In genomic region chr14:118226471-118227155, GRCm38 (mm10) we compare ENCODE assay signal across 11 mouse cellular contexts. TPM values are rescaled to one million over a fixed set of nuclear protein-coding genes. Genes with fewer than 3 reads are reported as not detected.
A peak's percentile ranks its signal among the peaks of the same experiment; 100 is the strongest.
DNase-seq lines count a peak whose midpoint lies in the region; ATAC-seq and TF ChIP-seq lines count a peak whose summit lies in the region.
"Had no signal": no experiment of that assay in that cellular context is flagged by ENCODE, and none has a peak within 500 bp of the region (broad histone marks: within the 10 kb centered on the region; RNA-seq: fewer than 3 reads in every experiment).

No protein-coding gene starts in this region.

- H3K4me1 ChIP-seq in intestine, postnatal 0 days (replicated peaks; ENCODE audit: control insufficient read depth, insufficient read depth, low read length): no peaks in the 10 kb centered on the region
- peaks cover 3% of the 10 kb centered on the region; the same call in 1 of the 2 replicates for H3K4me1 ChIP-seq in intestine, embryonic 16.5 days (ENCODE audit: control insufficient read depth, insufficient read depth, low read length)
- peaks cover 77% of the 10 kb centered on the region for H3K4me1 ChIP-seq in forebrain, embryonic 10.5 days
- H3K4me1 ChIP-seq in limb, embryonic 10.5 days: peaks cover 35% of the 10 kb centered on the region
- no peaks in the 10 kb centered on the region for H3K4me1 ChIP-seq in stomach, embryonic 14.5 days (ENCODE audit: control insufficient read depth, insufficient read depth, low read length)

- no peak overlapping the region for H3K27ac ChIP-seq in intestine, postnatal 0 days (ENCODE audit: low read depth, low read length)
- no peak overlapping the region for H3K27ac ChIP-seq in intestine, embryonic 16.5 days (ENCODE audit: low read length)
- peak overlapping the region; percentile 78 for H3K27ac ChIP-seq in forebrain, embryonic 10.5 days
- no peak overlapping the region for H3K27ac ChIP-seq in limb, embryonic 10.5 days
- H3K27ac ChIP-seq in stomach, embryonic 14.5 days (ENCODE audit: low read length): no peak overlapping the region
- H3K27ac ChIP-seq: lung, embryonic 15.5 days had no signal

- H3K36me3 ChIP-seq in intestine, postnatal 0 days (ENCODE audit: control insufficient read depth, insufficient read depth): no peaks in the 10 kb centered on the region
- H3K36me3 ChIP-seq in intestine, embryonic 16.5 days (ENCODE audit: control insufficient read depth, insufficient read depth, low read length): no peaks in the 10 kb centered on the region
- H3K36me3 ChIP-seq in forebrain, embryonic 10.5 days (replicated peaks): no peaks in the 10 kb centered on the region
- no peaks in the 10 kb centered on the region for H3K36me3 ChIP-seq in limb, embryonic 10.5 days
- H3K36me3 ChIP-seq in stomach, embryonic 14.5 days (ENCODE audit: control insufficient read depth, insufficient read depth, low read length): no peaks in the 10 kb centered on the region
- H3K36me3 ChIP-seq: lung, embryonic 15.5 days had no signal

- no peak for ATAC-seq in intestine, postnatal 0 days
- ATAC-seq in intestine, embryonic 16.5 days: no peak; the same call in 1 of the 2 replicates
- ATAC-seq in stomach, embryonic 14.5 days (ENCODE audit: insufficient number of reproducible peaks, insufficient read depth, low FRiP score, low read depth): no peak
- ATAC-seq: inflammation-experienced regulatory T-cells, adult 6 months had no signal

- TF ChIP-seq CTCF in intestine, postnatal 0 days (IDR thresholded peaks at IDR 0.05; ENCODE audit: low read depth): no peak

- peak; percentile 65 for DNase-seq in forebrain, embryonic 10.5 days (ENCODE audit: extremely low spot score, low spot score)
- DNase-seq in limb, embryonic 10.5 days (ENCODE audit: low spot score): peak; percentile 53
- DNase-seq in thymus, postnatal 36 days: no peak
- DNase-seq in urinary bladder, adult 18-20 months (ENCODE audit: low spot score in 2 of 2): no peak
- DNase-seq in gastrocnemius, adult 8-10 months (ENCODE audit: low spot score in 2 of 2): no peak
- DNase-seq: cerebellum, adult 11 months had no signal

- H3K27me3 ChIP-seq in intestine, postnatal 0 days (replicated peaks; ENCODE audit: control insufficient read depth, insufficient read depth, low read length): peaks cover 90% of the 10 kb centered on the region
- H3K27me3 ChIP-seq in intestine, embryonic 16.5 days (replicated peaks; ENCODE audit: control insufficient read depth, insufficient read depth, low read length): peaks cover 71% of the 10 kb centered on the region
- peaks cover 100% of the 10 kb centered on the region for H3K27me3 ChIP-seq in forebrain, embryonic 10.5 days (ENCODE audit: poor library complexity, severe bottlenecking)
- peaks cover 100% of the 10 kb centered on the region for H3K27me3 ChIP-seq in limb, embryonic 10.5 days (ENCODE audit: low read depth, poor library complexity, severe bottlenecking)
- peaks cover 48% of the 10 kb centered on the region for H3K27me3 ChIP-seq in stomach, embryonic 14.5 days (ENCODE audit: control insufficient read depth, insufficient read depth, low read length)

- H3K4me3 ChIP-seq in intestine, postnatal 0 days (ENCODE audit: low read depth, low read length): 0 out of 2 replicates have a peak overlapping the region, but pooled peaks have one; percentile 11
- no peak overlapping the region; the same call in 1 of the 2 replicates for H3K4me3 ChIP-seq in intestine, embryonic 16.5 days (ENCODE audit: low read length)
- H3K4me3 ChIP-seq in forebrain, embryonic 10.5 days: peak overlapping the region; percentile 45
- H3K4me3 ChIP-seq in limb, embryonic 10.5 days: no peak overlapping the region
- no peak overlapping the region for H3K4me3 ChIP-seq in stomach, embryonic 14.5 days (ENCODE audit: low read depth, low read length)

- H3K4me2 ChIP-seq in intestine, postnatal 0 days (replicated peaks; ENCODE audit: low read depth): 0 out of 2 replicates have a peak overlapping the region, but pooled peaks have one; percentile 45
- no peak overlapping the region for H3K4me2 ChIP-seq in intestine, embryonic 16.5 days (ENCODE audit: low read depth, low read length)
- H3K4me2 ChIP-seq in stomach, embryonic 14.5 days (replicated peaks; ENCODE audit: low read depth, low read length): peak overlapping the region; percentile 18; the same call in 1 of the 2 replicates

- WGBS in intestine, postnatal 0 days: 2% methylated on average over 21 of the region's 21 CpGs
- 1% methylated on average over 21 of the region's 21 CpGs for WGBS in intestine, embryonic 16.5 days
- WGBS in forebrain, embryonic 10.5 days: under 1% methylated on average over 21 of the region's 21 CpGs
- 1% methylated on average over 21 of the region's 21 CpGs for WGBS in limb, embryonic 10.5 days
- WGBS in stomach, embryonic 14.5 days: 4% methylated on average over 21 of the region's 21 CpGs

- H3K9ac ChIP-seq in intestine, postnatal 0 days (ENCODE audit: low read depth, low read length): no peak overlapping the region
- H3K9ac ChIP-seq in intestine, embryonic 16.5 days (ENCODE audit: low read depth, low read length): no peak overlapping the region
- no peak overlapping the region for H3K9ac ChIP-seq in stomach, embryonic 14.5 days (replicated peaks; ENCODE audit: low read depth, low read length)
- H3K9ac ChIP-seq: lung, embryonic 15.5 days had no signal

- H3K9me3 ChIP-seq in intestine, postnatal 0 days (ENCODE audit: control insufficient read depth): no peaks in the 10 kb centered on the region
- no peaks in the 10 kb centered on the region for H3K9me3 ChIP-seq in intestine, embryonic 16.5 days (ENCODE audit: control insufficient read depth, low read length)
- no peaks in the 10 kb centered on the region for H3K9me3 ChIP-seq in forebrain, embryonic 10.5 days
- no peaks in the 10 kb centered on the region for H3K9me3 ChIP-seq in limb, embryonic 10.5 days (replicated peaks)
- H3K9me3 ChIP-seq in stomach, embryonic 14.5 days (ENCODE audit: control insufficient read depth, low read depth, low read length): no peaks in the 10 kb centered on the region
- H3K9me3 ChIP-seq: lung, embryonic 15.5 days had no signal

RNA-seq across cellular contexts. Expression of gene Sox21, which starts 10.2 kb away (rescaled TPM):
- polyA plus RNA-seq in intestine, postnatal 0 days (2015; fragmentation: Nextera tagmentation; extraction: Ambion mirVana): 0.07 and 0.13 TPM in 2 replicates
- polyA plus RNA-seq in intestine, embryonic 16.5 days (2015; fragmentation: Nextera tagmentation; extraction: Ambion mirVana): not detected in 2 replicates
- polyA plus RNA-seq in forebrain, embryonic 10.5 days (2016; fragmentation: Nextera tagmentation; extraction: Ambion mirVana): 7.9 and 8.7 TPM in 2 replicates
- 0.08 and 0.13 TPM in 2 replicates for polyA plus RNA-seq in limb, embryonic 10.5 days (2016; fragmentation: Nextera tagmentation; extraction: Ambion mirVana)
- 9.3 and 11.8 TPM in 2 replicates for polyA plus RNA-seq in stomach, embryonic 14.5 days (2014; fragmentation: Nextera tagmentation; extraction: Ambion mirVana)
- total RNA-seq in gastrocnemius, adult 8-10 months (2022): not detected
- polyA plus RNA-seq: inflammation-experienced regulatory T-cells, adult 6 months had no signal

RNA-seq across cellular contexts. Expression of gene Gm9376, which starts 40.1 kb away (rescaled TPM):
- not detected in 2 replicates for polyA plus RNA-seq in intestine, postnatal 0 days (2015; fragmentation: Nextera tagmentation; extraction: Ambion mirVana)
- polyA plus RNA-seq in intestine, embryonic 16.5 days (2015; fragmentation: Nextera tagmentation; extraction: Ambion mirVana): not detected in 2 replicates
- polyA plus RNA-seq in forebrain, embryonic 10.5 days (2016; fragmentation: Nextera tagmentation; extraction: Ambion mirVana): not detected in 2 replicates
- not detected in 2 replicates for polyA plus RNA-seq in limb, embryonic 10.5 days (2016; fragmentation: Nextera tagmentation; extraction: Ambion mirVana)
- polyA plus RNA-seq in stomach, embryonic 14.5 days (2014; fragmentation: Nextera tagmentation; extraction: Ambion mirVana): not detected in 2 replicates
- not detected for total RNA-seq in gastrocnemius, adult 8-10 months (2022)
- polyA plus RNA-seq: inflammation-experienced regulatory T-cells, adult 6 months; lung, embryonic 15.5 days had no signal

Comparison
In these comparisons a context has a peak if more than half of its experiments do, and no peak if none do; other contexts are left out.
1. H3K4me3 ChIP-seq: peak in intestine, postnatal 0 days (single experiment) and forebrain, embryonic 10.5 days (single experiment); none in intestine, embryonic 16.5 days (single experiment), limb, embryonic 10.5 days (single experiment) and stomach, embryonic 14.5 days (single experiment).
2. DNase-seq: peak in forebrain, embryonic 10.5 days (single experiment) and limb, embryonic 10.5 days (single experiment); none in thymus, postnatal 36 days (0 of 2), urinary bladder, adult 18-20 months (0 of 2) and gastrocnemius, adult 8-10 months (0 of 2).